Mouse (Mus musculus): ENCODE results near the gene Atp8a2.

Gene Atp8a2

GRCm38 (mm10) chr14:59793841-59794240 is 403.1 kb downstream of the Atp8a2 start:
- DNase-seq (ENCODE audit: low spot score in 2 of 2): no peak

GRCm38 (mm10) chr14:59783348-59784341 is 413.3 kb downstream of the Atp8a2 start:
- no peak for DNase-seq (ENCODE audit: low spot score in 2 of 2)

GRCm38 (mm10) chr14:59780391-59780790 is 416.6 kb downstream of the Atp8a2 start:
- no peak for DNase-seq (ENCODE audit: low spot score in 2 of 2)

GRCm38 (mm10) chr14:59762227-59762626 is 434.8 kb downstream of the Atp8a2 start:
- no peak for DNase-seq (ENCODE audit: low spot score in 2 of 2)

GRCm38 (mm10) chr14:59759900-59760493 is 437.0 kb downstream of the Atp8a2 start:
- DNase-seq (ENCODE audit: low spot score in 2 of 2): no peak

- DNase-seq (ENCODE audit: low spot score in 2 of 2): no peak
Measured at GRCm38 (mm10) chr14:59759196-59759839, 437.7 kb downstream of the Atp8a2 start.

GRCm38 (mm10) chr14:59752401-59752800 is 444.6 kb downstream of the Atp8a2 start:
- DNase-seq (ENCODE audit: low spot score in 2 of 2): no peak

- no peak for DNase-seq (ENCODE audit: low spot score in 2 of 2)
Measured at GRCm38 (mm10) chr14:59750005-59750404, 447.0 kb downstream of the Atp8a2 start.

- no peak for DNase-seq (ENCODE audit: low spot score in 2 of 2)
Measured at GRCm38 (mm10) chr14:59745676-59746075, 451.3 kb downstream of the Atp8a2 start.

GRCm38 (mm10) chr14:59741752-59742151 is 455.2 kb downstream of the Atp8a2 start:
- no peak for DNase-seq (ENCODE audit: low spot score in 2 of 2)

GRCm38 (mm10) chr14:59739446-59739845 is 457.5 kb downstream of the Atp8a2 start:
- DNase-seq (ENCODE audit: low spot score in 2 of 2): no peak

- DNase-seq (ENCODE audit: low spot score in 2 of 2): no peak
Measured at GRCm38 (mm10) chr14:59737734-59738294, 459.2 kb downstream of the Atp8a2 start.

GRCm38 (mm10) chr14:59736861-59737700 is 459.9 kb downstream of the Atp8a2 start:
- DNase-seq (ENCODE audit: low spot score in 2 of 2): peak; percentile 10 to 45

- no peak for DNase-seq (ENCODE audit: low spot score in 2 of 2)
Measured at GRCm38 (mm10) chr14:59730043-59730390, 467.0 kb downstream of the Atp8a2 start.

- DNase-seq (ENCODE audit: low spot score in 2 of 2): no peak
Measured at GRCm38 (mm10) chr14:59729298-59730042, 467.5 kb downstream of the Atp8a2 start.

- DNase-seq (ENCODE audit: low spot score in 2 of 2): no peak
Measured at GRCm38 (mm10) chr14:59727016-59727415, 470.0 kb downstream of the Atp8a2 start.

GRCm38 (mm10) chr14:59723163-59723562 is 473.8 kb downstream of the Atp8a2 start:
- DNase-seq (ENCODE audit: low spot score in 2 of 2): no peak

- DNase-seq (ENCODE audit: low spot score in 2 of 2): no peak
Measured at GRCm38 (mm10) chr14:59721957-59722356, 475.0 kb downstream of the Atp8a2 start.

- no peak for DNase-seq (ENCODE audit: low spot score in 2 of 2)
Measured at GRCm38 (mm10) chr14:59721356-59721755, 475.6 kb downstream of the Atp8a2 start.

- peak in 1 of 2 experiments; percentile 38 for DNase-seq (ENCODE audit: low spot score in 2 of 2)
Measured at GRCm38 (mm10) chr14:59720386-59720785, 476.6 kb downstream of the Atp8a2 start.
